Mouse (Mus musculus) kidney, adult 18-20 months (tissue): ENCODE measurements at regions not wholly inside any gene's neighbourhood (a gene's known extent, or its start where the extent isn't known, plus 50 kb on each side); places are given as distances from the start of the nearest gene placed in this dataset.

Experiments
- DNase-seq: peaks from one replicate; pipeline ENCODE4 v3.0.0; 2021

DNA sequence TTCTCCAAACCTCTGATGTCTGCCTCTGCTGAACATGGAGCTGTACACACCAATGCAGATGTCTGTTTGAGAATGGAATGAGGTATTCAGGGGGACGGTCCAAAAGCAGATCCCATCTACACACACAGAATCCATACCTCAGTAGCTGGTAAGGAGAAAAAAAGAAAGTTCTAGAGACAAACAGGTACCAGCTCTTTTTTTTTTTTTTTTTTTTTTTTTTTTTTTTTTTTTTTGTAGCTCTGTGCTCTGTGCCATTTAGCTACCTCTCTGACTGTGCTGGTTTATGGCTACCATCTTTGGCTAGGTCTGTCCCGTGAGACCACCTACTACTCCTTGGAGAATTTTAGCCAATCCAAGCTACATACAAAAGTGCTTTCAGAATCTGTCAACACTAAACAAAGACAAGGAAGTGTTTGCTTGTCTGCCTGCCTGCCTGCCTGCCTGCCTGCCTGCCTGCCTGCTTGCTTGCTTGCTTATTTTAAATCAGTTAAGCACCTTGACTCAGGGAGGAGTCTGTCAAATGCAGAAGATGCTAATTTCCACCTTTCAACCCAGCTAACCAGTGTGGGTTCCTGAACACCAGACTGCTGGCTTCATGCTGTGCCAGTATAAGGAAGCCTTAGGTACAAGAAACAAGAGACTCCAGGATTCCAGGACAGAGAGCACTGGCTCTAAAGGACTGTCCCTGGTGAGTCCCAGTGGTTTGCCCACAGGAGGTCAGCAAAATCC, 190.0 kb upstream of the Cdh5 start:
- DNase-seq, result no peak

DNA sequence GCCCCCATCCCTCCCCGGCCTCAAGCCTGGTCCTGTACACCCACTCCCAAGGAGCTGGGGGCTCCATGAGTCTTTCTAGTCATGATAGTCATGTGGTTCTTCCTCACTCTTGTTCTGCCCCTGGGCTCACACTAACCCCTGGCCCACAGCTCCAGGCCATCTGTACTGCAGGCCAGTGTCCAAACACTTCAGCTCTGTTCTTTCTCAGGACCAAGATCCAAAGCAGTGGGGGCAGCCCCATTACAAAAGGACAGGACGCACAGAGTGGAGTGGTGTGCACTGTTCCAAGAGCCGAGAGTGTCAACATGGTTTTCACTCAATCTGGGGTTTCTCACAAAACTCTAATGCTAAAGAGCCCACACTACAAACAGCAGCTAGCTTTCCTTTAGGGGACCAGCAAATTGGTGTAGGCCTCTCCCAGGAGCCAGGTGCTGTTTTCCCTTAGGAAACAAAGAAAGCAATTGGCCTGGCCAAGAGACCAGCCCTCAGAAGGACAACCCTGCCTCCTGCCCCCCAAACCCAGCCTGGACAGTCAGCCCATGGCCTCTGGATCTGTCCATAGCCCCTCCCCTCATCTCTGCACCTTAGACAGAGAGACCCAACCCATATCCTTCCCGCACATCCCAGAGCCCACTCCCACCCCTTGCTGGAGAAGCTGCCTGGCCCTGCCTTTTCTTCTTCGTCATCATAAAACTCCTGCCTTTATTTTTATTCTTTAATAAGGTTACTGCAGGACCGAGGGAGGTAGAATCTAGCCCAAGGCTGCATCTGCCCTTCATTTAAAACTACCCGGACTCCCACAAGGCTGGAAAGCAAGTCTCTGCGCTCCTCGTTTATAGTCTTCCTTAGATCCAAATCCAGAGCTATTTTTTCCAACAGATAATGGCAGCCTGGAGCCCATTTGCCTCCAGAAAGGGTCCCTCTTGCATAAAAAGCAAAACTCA, 188.2 kb upstream of the Cdh5 start:
- no peak for DNase-seq

DNA sequence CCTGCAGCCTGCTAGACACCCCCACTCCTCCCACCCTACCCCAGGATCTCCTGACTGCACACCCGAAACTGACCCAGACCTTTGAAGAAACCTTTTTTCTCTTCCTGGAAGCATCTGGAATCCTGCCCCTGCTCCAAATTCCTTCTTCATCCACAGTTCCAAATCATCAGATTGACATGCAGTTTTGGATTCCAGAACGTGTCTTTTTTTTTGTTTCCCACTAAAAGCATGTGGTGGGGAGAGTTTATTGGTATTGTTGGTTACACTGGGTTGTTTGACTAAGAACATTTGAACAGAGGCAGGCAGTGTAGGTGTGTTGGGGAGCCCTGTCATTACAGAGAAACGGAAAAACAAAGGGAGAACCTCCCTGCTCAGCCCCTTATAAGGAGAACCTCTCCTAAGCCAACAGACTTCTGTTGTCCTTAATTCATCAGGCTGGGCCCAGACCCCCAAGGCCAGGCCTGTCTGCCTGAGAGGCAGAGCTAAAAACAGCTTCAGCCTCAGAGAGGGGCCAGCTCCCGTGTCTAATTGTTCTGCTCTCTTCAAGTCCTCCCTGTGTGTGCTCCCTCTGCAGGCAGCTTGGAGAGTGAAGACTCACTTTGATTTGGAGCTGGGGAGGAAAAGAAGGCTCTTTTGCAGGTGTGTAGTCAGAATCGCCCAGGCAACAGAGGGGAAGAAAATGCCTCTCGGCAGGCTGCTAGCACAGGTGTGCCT, 187.3 kb upstream of the Cdh5 start:
- no peak for DNase-seq

DNA sequence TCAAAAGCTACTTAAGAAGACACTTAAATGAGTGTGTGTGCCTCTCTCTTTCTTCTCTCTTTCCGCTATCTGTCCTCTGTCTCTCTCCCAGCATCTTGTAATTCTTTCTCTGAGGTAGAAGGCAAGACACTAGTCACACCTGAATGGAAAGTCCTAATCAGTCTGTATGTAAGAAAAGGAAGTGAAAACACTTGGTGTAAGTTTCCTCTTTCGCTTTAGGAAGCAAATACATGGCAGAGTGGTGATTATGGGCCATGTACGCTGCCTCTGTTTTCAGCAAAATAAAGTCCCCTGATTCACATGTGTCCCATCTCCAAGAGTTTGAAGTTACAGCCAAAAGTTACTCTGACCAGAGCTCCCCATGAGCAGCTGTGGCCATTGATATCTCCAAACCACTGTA, 182.1 kb upstream of the Cdh5 start:
- no peak for DNase-seq

DNA sequence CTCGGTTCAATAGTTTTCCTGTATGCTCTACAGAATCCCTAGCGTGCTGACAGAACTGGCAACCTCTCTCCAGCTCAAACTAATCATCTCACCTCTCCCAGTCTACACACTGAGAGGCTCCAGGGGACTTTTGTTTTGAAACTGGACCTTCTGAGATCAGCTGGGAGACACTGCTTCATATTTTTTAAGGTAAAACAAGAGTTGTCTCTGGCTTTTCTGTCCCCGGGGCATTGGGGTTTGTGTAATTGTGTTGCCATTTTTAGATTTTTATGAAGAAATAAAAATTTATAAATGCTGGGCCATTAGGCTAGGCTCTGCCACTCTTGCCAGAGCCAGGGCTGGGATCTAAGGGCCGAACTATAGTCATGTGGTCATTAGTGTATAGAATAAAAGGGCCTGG, 179.8 kb upstream of the Cdh5 start:
- DNase-seq, result no peak

DNA sequence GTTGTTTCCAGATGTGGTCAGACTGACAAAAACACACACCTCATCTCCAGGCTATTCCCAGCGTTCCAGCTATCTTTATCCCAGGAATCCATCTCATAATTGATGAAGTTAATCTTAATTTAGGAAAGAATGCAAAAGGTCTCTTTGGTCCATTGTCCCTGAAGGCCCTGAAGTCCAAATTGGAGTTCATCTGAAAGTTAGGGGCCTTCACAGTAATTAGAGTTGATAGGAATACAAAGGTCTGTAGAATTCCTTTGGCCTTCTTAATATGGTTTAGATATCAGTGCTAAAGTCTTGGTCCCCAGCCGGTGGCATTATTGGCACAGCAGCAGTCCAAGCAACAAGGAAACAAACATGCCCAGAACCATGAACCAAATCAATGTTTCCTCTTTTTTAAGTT, 178.7 kb upstream of the Cdh5 start:
- no peak for DNase-seq

DNA sequence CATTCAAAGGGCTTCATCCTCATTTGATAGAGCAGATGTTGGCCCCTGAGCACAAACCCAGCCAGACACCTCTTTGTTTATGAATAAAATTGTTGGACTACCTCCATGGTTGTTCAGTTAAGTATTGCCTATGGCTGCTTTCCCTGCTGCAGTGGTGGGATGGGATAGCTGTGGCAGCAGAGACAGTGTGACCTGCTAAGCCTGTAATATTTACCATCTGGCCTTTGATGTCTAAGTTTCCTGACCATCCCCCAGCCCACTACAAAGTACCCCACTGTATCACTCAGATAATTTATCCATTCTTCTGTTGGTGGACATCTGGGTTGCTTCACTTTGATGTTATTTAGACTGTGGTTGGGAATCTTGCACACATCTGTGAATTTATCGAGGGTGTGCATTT, 168.7 kb upstream of the Cdh5 start:
- no peak for DNase-seq

DNA sequence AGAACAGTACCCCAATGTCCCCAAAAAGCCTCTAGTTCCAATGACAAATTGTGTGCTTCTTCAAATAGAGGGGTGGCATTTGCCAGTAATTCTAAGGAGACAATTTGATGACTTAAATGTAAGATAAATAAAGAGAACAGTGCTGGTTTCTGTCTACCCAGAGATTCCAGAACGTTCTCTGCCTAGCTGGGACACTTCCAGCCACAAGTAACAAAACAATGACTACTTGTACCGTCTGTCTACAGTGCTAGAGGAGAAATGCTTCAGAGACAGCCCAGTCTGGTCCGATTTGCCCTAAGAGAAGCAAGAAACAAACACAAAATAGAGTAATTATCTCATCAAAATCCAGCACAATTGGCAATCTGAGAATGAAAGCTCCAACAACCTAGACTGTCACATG, 164.9 kb upstream of the Cdh5 start:
- no peak for DNase-seq

DNA sequence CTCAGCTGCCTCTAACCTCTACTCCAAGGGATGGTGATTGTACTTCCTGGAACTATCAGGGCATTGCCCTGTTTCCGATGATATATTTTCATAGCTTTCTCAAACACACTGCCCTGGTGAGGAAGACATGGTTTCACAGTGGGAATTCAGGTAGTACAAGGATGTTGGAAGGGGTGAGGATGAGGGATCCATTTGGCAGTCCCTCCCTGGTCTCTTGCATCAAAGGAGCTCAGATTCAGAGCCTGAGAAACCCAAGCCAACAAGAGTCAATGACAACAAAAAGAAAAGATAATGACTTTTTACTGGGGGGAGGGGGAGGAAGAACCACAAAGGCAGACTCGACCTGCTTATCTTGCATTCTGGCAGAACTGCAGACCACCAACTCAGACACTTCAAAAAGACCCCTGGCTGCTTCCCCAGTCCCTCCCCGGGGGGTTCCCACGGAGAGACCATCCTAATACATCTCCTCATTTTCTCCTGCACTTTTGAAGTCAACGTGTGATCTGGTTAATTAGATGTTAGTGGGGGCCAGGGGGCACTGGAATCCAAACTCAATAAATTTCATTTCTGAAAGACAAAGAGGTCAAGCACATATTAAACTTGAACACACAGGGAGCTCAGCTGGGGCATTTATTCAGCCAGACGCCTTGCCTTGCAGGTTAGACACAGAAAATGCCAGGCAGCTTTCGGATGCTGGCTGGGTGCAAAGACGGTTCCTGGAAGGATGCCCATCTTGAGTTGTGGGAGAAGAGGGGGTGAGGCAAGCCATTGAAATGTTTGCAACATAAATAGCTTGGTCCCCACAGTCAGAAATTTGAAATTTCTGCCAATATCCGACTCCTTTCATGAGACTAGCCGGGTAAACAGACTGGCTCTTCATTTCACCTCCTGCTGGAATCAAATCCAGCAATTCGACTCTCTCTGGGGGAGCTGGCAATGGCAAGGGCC, 162.9 kb upstream of the Cdh5 start:
- no peak for DNase-seq

DNA sequence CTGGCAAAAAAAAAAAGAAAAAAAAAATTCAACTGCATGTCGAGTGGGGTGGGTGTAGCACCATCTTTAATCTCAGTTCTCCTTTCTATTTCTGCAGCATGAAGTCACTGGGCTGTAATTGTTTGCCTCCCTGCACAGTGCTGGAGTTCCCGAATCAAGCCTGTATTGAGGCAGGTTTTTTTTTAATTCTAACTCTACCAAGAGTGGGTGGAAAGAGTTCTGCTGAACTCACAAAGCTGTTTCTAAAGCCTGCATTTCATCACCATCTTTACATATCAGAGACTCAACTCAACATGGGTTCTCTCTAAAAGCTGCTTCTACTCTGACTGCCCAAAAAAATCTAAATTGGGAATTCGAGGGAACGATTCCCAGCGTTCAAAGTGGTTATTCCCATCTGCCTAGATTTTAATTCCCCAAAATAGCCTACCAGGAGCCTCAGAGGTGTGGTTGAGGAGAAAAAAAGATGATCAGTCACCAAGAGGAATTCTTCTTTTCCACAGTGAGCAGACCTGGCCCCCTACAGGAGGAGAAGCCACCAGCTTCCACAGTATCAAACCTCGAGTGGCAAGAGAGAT, 160.4 kb upstream of the Cdh5 start:
- DNase-seq, result no peak

DNA sequence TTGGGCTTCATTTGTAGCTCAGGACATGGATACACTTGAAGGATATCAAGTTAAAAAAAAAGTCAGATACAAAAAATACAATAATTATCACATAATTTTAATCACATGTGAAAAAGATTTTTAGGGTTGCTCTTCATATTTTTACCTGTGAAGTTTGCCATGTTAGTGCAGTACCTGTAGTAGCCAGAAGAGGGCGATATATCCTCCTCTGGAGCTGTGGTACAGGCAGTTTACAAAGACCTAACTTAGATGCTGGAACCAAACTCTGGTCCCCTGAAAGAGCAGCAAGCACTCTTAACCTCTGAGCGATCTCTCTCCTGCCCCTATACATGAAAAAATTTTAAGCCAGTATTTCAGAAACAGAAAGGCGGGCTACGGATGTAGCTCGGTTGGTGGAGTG, 153.0 kb upstream of the Cdh5 start:
- DNase-seq, result no peak

DNA sequence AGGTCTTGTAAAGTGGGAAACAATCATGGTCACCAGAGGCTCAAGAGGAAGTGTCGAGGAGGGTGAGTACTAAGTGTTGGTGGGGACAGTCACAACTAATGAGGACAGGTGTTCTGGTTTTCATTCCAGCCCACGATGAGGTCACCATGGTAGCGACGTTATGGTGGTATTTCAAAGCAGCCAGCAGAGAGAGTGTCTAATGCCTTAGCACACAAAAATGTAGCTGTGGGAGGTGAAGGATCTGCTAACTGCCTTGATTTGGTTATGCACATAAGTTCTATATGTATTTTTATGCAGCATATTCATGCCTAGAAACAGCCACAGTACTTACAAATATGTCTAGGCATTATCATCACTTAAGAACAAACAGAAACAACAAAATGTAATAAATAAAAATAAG, 151.0 kb upstream of the Cdh5 start:
- DNase-seq, result no peak

DNA sequence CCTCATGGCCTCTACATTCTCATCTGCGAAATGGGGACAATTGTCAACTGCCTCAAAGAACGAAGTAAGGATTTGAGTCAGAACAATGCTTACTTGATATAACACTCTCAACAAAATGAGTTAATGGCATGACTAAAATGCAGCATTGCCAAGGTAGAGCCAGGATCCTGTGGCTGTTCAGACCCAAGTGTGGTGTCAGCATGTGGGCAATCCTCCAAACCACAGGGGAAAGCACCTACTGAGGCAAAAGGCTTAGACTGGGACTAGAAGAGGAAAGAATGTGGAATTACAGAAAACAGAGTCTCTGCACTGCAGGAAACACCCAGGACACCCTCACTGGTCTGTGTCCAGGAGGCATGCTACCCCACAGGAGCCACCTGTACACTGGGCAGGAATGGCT, 147.8 kb upstream of the Cdh5 start:
- DNase-seq, result no peak

DNA sequence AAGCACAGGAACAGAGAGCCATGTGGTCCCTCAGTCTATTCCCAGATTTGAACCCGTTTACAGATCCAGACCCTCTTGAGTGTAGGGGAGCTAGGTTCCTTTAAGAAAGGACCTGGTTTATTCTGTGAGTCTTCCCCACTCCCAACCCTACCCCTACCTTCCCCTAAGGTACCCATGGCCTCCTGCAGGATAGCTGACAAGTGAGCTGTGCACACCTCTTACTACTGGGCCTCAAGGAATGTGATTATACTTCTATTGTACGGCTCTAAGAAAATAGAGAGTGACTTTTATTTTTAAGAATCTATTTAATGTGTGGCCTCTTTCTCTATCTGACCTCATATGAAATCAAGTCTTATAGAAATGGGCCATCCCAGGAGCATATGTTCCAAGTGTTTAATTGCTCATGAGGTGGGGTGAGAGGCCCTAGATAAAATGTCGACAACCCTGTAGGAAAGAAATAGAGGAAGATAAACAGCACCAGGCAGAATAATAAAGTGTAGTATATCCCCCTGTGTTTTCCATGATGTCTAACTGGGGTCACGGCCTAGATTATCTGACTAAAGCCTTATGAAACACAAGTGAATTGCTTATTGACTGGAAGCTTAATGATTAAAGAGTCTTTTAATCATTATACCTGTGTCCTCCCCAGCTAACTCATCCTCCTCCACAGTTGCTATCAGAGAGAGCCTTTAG, 145.7 kb upstream of the Cdh5 start:
- DNase-seq, result no peak

DNA sequence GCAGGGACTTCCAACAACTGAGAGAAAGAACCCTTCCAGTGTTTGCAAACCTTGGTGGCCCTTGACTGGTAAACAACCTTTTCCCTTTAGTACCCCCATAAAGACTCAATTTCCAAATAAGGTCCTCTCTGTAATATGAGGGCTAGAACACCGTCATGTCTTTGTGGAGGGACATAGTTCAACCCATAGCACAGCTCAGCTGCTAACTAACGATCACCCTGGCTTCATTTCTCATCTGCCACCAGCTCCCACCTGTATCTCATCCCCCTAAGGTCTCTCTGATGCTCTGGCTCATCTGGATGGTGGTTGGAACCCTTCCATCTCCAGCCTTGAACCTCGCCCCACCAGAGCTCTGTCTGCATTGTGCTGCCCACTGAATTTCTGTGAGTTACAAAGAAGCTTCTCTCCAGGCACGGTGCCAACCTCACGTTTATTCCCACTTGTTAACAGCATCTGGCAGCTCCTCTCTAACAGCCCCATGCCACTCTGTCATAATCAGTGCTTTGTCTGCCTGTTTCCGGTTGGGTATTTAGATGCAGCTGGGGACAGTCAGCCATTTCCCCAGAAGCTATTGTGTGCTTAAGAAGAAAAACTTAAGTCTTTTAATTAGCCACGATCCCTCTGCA, 137.0 kb upstream of the Cdh5 start:
- DNase-seq, result no peak

DNA sequence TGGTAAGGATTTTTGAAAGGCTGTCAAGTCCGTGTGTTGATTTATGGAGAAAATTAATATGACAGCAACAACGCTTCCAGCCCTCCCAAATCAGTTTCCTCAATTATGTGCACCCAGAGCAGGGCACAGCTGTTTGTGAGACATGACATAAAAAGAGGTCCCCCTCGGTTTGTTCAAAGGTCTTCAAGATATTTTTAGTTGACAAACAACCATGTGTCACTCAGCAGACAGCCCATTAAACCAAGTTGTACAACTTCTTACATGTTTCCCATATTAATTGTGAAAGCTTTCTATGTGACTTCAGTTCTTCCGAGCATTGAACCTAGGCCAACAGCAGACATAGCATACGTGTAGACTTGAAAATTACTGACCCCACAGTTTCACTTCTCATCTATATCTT, 131.5 kb upstream of the Cdh5 start:
- DNase-seq, result no peak

DNA sequence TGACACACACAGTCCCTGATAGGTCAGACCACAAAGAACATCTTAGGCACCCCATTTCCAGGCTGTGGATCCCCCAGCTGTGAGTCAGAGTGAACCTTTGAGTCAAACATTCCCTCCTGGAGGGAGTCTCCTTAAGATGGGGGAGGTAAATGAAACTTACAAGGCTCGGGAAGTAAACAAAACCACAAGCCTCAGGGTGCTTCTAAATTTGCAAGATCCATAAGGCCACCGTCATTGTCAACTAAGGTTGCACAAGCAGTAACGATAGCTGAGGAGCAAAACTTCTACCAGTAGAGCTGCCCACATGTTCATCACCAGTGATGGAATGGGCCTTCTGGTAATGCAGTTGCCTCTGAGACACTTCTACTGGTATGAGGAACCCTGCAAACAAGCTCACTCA, 130.9 kb upstream of the Cdh5 start:
- no peak for DNase-seq

DNA sequence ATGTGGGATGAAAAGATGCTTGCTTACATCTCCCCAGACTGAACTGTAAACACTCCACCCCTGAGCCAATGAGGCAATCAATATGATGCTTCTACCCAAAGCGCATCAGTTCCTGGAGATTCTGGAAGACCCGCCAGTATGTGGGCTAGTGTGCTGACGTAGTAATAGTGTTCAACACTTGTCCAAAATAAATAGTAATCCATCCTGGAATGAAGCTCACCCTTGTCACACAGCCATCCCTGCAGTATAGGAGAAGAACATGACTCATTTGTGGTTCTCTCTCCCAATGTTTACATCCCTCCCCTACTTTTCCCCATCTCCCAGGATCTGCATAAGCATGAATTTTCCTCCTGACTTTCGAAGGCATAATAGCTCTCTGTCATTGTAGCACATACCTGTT, 130.5 kb upstream of the Cdh5 start:
- no peak for DNase-seq

DNA sequence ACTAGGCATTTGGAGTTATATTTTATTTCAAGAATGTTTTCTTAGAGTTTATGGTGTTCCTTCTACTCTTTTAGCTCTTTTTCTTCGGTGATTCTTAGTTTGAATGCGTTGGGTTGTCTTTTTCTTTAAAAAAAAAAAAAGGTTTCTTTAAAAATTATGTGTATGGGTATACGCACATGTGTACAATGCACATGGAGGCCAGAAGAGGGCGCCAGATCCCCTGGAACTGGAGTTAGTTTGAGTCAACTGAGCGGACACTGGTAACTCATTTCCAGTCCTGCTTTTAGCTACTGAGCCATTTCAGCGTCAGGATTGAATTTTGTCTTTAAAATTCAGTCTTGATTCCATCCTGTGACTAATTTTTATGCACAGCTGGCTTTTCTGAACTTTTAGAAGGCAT, 124.9 kb upstream of the Cdh5 start:
- no peak for DNase-seq

DNA sequence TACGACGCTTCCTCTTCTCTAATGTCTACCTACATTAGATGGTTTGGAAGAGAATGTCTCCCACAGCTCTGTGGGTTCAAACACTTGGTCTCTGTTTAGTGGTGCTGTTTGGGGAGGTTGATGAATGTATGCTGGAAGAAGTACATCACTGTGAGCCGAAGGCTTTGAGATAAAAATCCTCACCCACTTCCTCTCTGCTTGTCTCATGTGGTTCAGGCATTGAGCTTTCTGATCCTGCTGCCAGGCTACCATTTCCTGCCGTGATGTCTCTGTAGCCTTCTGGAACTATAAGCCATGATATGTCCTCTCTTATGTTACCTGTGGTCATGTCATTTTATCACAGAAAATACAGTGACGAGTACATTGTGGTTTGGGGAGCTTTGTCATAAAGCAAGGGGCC, 122.5 kb upstream of the Cdh5 start:
- no peak for DNase-seq
